Mouse (Mus musculus) megakaryocyte, embryonic 14.5 days (primary cell): ENCODE measurements at regions not wholly inside any gene's neighbourhood (a gene's known extent, or its start where the extent isn't known, plus 50 kb on each side); places are given as distances from the start of the nearest gene placed in this dataset.

Experiments used
- FLI1 ChIP-seq: IDR thresholded peaks from 2 replicates; pipeline ENCODE4 v1.6.1; 2012; ENCODE audit warnings: low read length, inconsistent platforms, mixed read lengths
- GATA1 ChIP-seq: IDR thresholded peaks from 3 replicates; pipeline ENCODE4 v1.6.1; 2012; ENCODE audit warnings: mixed read lengths, low read length, inconsistent platforms, borderline replicate concordance

- TF ChIP-seq FLI1 (no peak), GATA1 (no peak)
Observed at GRCm38 (mm10) chr5:101032968-101033367, 187.5 kb downstream of the Gpat3 start.
